Mouse (Mus musculus): ENCODE data around the gene Mapk12.

The Mapk12 gene

GRCm38 (mm10) chr15:89098616-89099015 is 41.9 kb downstream of the Mapk12 start:
- no peak for DNase-seq (ENCODE audit: low spot score in 2 of 2)

- no peak for DNase-seq (ENCODE audit: low spot score in 2 of 2)
These were observed 43.1 kb downstream of the Mapk12 start for GRCm38 (mm10) chr15:89097450-89097849.

- no peak for DNase-seq (ENCODE audit: low spot score in 2 of 2)
These were observed 48.3 kb downstream of the Mapk12 start for GRCm38 (mm10) chr15:89092181-89092580.

- no peak for DNase-seq (ENCODE audit: low spot score in 2 of 2)
These were observed 49.8 kb downstream of the Mapk12 start for GRCm38 (mm10) chr15:89090662-89091061.

GRCm38 (mm10) chr15:89089248-89090051 is 51.1 kb downstream of the Mapk12 start:
- DNase-seq (ENCODE audit: low spot score in 2 of 2) = no peak

GRCm38 (mm10) chr15:89088607-89089247 is 51.8 kb downstream of the Mapk12 start, which contains the start of gene Selenoo:
Gene Selenoo (plus strand): TSS chr15:89089084.
- peak; percentile 88 to 89 for DNase-seq (ENCODE audit: low spot score in 2 of 2)

GRCm38 (mm10) chr15:89084826-89085225 is 55.7 kb downstream of the Mapk12 start:
- no peak for DNase-seq (ENCODE audit: low spot score in 2 of 2)

GRCm38 (mm10) chr15:89083906-89084305 is 56.6 kb downstream of the Mapk12 start:
- DNase-seq (ENCODE audit: low spot score in 2 of 2) = no peak

Data from spleen, postnatal 36 days (tissue).